Mouse (Mus musculus) mesoderm, embryonic 11.5 days (tissue): ENCODE measurements at regions not wholly inside any gene's neighbourhood (a gene's known extent, or its start where the extent isn't known, plus 50 kb on each side); places are given as distances from the start of the nearest gene placed in this dataset.
A peak's percentile ranks its signal among the peaks of the same experiment; 100 is the strongest.
"Not testable (repeated sequence)": the region's sequence is repeated elsewhere in the genome, so short reads cannot be mapped to it uniquely, and the experiment has no call there.

Experiments used
- DNase-seq: peaks from one replicate; pipeline ENCODE4 v3.0.0-alpha.2; 2012; ENCODE audit warnings: low read depth, low spot score

- no peak for DNase-seq
Observed at GRCm38 (mm10) chrX:76077781-76078180, 186.3 kb upstream of the Cldn34b3 start.

DNA sequence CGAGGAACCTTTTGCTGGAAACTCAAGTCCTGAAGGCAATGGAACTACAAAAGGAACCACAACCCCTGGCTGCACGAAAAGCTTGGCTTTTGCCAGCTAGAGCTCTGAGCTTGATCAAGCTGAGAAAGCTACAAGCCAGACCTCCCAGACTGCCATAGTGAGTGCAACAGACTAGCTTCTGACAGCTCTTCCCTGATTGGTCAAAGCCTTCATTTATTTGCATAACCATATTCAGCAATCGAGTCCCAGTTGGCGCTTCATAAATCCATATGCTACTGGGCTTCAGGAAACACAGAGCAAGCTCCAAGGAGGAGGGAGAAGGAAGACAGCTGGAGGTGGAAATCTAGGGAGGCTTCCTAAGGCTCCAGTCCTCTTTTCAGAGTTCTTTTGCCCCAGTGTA lies 181.4 kb upstream of the Cldn34b3 start:
- no peak for DNase-seq

- DNase-seq: peak; percentile 26
Observed at GRCm38 (mm10) chrX:76110763-76111474, 153.2 kb upstream of the Cldn34b3 start.

GRCm38 (mm10) chrX:76116086-76116485 lies 148.0 kb upstream of the Cldn34b3 start:
- DNase-seq: no peak

GRCm38 (mm10) chrX:76116562-76116961 lies 147.5 kb upstream of the Cldn34b3 start:
- no peak for DNase-seq

- DNase-seq: peak; percentile 52
Observed at GRCm38 (mm10) chrX:76120936-76121335, 143.2 kb upstream of the Cldn34b3 start.

- no peak for DNase-seq
Observed at GRCm38 (mm10) chrX:76123355-76123754, 140.7 kb upstream of the Cldn34b3 start.

- no peak for DNase-seq
Observed at GRCm38 (mm10) chrX:76137729-76138128, 126.4 kb upstream of the Cldn34b3 start.

GRCm38 (mm10) chrX:76141022-76141421 lies 123.1 kb upstream of the Cldn34b3 start:
- DNase-seq: no peak

GRCm38 (mm10) chrX:76174806-76175205 lies 89.3 kb upstream of the Cldn34b3 start:
- not testable (repeated sequence) for DNase-seq

GRCm38 (mm10) chrX:76181446-76182148 lies 82.5 kb upstream of the Cldn34b3 start:
- no peak for DNase-seq

GRCm38 (mm10) chrX:76200607-76201006 lies 63.5 kb upstream of the Cldn34b3 start:
- DNase-seq: no peak

DNA sequence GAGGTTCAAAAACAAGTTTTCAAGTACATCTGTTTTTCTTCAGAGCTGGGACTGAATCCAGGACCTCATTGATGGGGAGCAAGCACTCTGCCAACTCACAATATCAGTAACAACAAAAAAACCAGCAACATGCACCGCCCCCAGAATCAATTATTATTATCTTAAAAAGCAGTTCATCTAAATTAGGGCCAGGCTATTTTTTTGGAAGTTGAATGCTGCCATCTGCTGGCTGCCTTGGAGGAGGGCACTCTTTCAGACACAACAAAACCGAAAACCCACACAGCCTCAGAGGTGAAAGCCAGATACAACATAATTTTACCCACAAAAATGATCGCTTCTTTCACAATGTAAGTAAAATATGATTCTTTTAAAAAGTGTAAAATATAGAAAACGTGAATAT lies 62.7 kb upstream of the Cldn34b3 start:
- DNase-seq: peak; percentile 23
